ENCODE assay signal across 8 mouse cellular contexts in genomic region chr6:120483211-120483626, GRCm38 (mm10). TPM values are rescaled to one million over a fixed set of nuclear protein-coding genes. Genes with fewer than 3 reads are reported as not detected.
A peak's percentile ranks its signal among the peaks of the same experiment; 100 is the strongest.
DNase-seq lines count a peak whose midpoint lies in the region; ATAC-seq and TF ChIP-seq lines count a peak whose summit lies in the region.

No protein-coding gene starts in this region.

- ATAC-seq in forebrain, embryonic 16.5 days = peak; percentile 55
- no peak for ATAC-seq in forebrain, embryonic 14.5 days
- ATAC-seq in heart, embryonic 15.5 days (replicated peaks; ENCODE audit: insufficient number of reproducible peaks, insufficient read depth, low FRiP score, low read depth) = 0 out of 2 replicates have a peak, but pooled peaks have one; percentile 37
- peak; percentile 28 for ATAC-seq in megakaryocyte, adult 5-6 weeks (ENCODE audit: poor library complexity, severe bottlenecking)

- H3K4me3 ChIP-seq in forebrain, embryonic 16.5 days (replicated peaks; ENCODE audit: low read length) = no peak overlapping the region
- H3K4me3 ChIP-seq in forebrain, embryonic 14.5 days (ENCODE audit: low read depth, low read length) = no peak overlapping the region
- peak overlapping the region; percentile 25 for H3K4me3 ChIP-seq in heart, embryonic 15.5 days
- no peak overlapping the region for H3K4me3 ChIP-seq in thymus, adult 2 months (ENCODE audit: control insufficient read depth, insufficient read depth, low read length)

- no peak overlapping the region for H3K4me2 ChIP-seq in forebrain, embryonic 16.5 days (ENCODE audit: low read length)
- no peak overlapping the region for H3K4me2 ChIP-seq in forebrain, embryonic 14.5 days (ENCODE audit: low read length)
- H3K4me2 ChIP-seq in heart, embryonic 15.5 days = peak overlapping the region; percentile 53

- TF ChIP-seq CTCF in thymus, adult 2 months (IDR thresholded peaks at IDR 0.05; ENCODE audit: borderline replicate concordance, control insufficient read depth, extremely low read depth, insufficient read depth, low read length, poor library complexity) = no peak; the same call in 1 of the 2 replicates

- no peaks in the 10 kb centered on the region for H3K4me1 ChIP-seq in forebrain, embryonic 16.5 days (replicated peaks; ENCODE audit: control insufficient read depth, insufficient read depth, low read length)
- no peaks in the 10 kb centered on the region for H3K4me1 ChIP-seq in forebrain, embryonic 14.5 days (ENCODE audit: control insufficient read depth, insufficient read depth, low read length)
- peaks cover 22% of the 10 kb centered on the region for H3K4me1 ChIP-seq in heart, embryonic 15.5 days (replicated peaks)
- peaks cover 35% of the 10 kb centered on the region for H3K4me1 ChIP-seq in thymus, adult 2 months (replicated peaks; ENCODE audit: control insufficient read depth, insufficient read depth, low read length)

- no peak for DNase-seq in forebrain, embryonic 14.5 days (ENCODE audit: low spot score)
- DNase-seq in B cell, adult 2 months = peak; percentile 78 to 82
- DNase-seq in adrenal gland, postnatal 14 days = peak; percentile 71
- DNase-seq in left cerebral cortex, adult 11 months (ENCODE audit: low spot score) = peak; percentile 74
- peak; percentile 74 for DNase-seq in thymus, adult 2 months

- H3K27me3 ChIP-seq in forebrain, embryonic 16.5 days (replicated peaks; ENCODE audit: control insufficient read depth, insufficient read depth, low read length) = no peaks in the 10 kb centered on the region
- H3K27me3 ChIP-seq in forebrain, embryonic 14.5 days (replicated peaks; ENCODE audit: control insufficient read depth, insufficient read depth, low read length) = no peaks in the 10 kb centered on the region
- 0 out of 2 replicates have a peak, but pooled peaks cover 3% of the 10 kb centered on the region for H3K27me3 ChIP-seq in heart, embryonic 15.5 days
- H3K27me3 ChIP-seq in thymus, adult 2 months (ENCODE audit: control insufficient read depth, insufficient read depth, low read length) = no peaks in the 10 kb centered on the region

- 41% methylated on average over 8 of the region's 8 CpGs for WGBS in forebrain, embryonic 16.5 days
- 43% methylated on average over 8 of the region's 8 CpGs for WGBS in forebrain, embryonic 14.5 days
- WGBS in heart, embryonic 15.5 days = 17% methylated on average over 8 of the region's 8 CpGs
- 55% methylated on average over 8 of the region's 8 CpGs for WGBS in thymus, adult 2 months

- no peak overlapping the region for H3K9ac ChIP-seq in forebrain, embryonic 16.5 days (replicated peaks; ENCODE audit: low read depth, low read length)
- no peak overlapping the region for H3K9ac ChIP-seq in forebrain, embryonic 14.5 days (ENCODE audit: low read length)
- H3K9ac ChIP-seq in heart, embryonic 15.5 days = peak overlapping the region; percentile 29; the same call in 1 of the 2 replicates

- no peaks in the 10 kb centered on the region for H3K36me3 ChIP-seq in forebrain, embryonic 16.5 days (ENCODE audit: control insufficient read depth, insufficient read depth)
- 0 out of 2 replicates have a peak, but pooled peaks cover 5% of the 10 kb centered on the region for H3K36me3 ChIP-seq in forebrain, embryonic 14.5 days (ENCODE audit: control insufficient read depth, insufficient read depth, low read length)
- no peaks in the 10 kb centered on the region for H3K36me3 ChIP-seq in heart, embryonic 15.5 days
- peaks cover 49% of the 10 kb centered on the region for H3K36me3 ChIP-seq in thymus, adult 2 months (ENCODE audit: control insufficient read depth, insufficient read depth, low read length)

- H3K9me3 ChIP-seq in forebrain, embryonic 16.5 days (ENCODE audit: control insufficient read depth, low read length) = no peaks in the 10 kb centered on the region
- H3K9me3 ChIP-seq in forebrain, embryonic 14.5 days (replicated peaks; ENCODE audit: control insufficient read depth, low read length) = no peaks in the 10 kb centered on the region
- no peaks in the 10 kb centered on the region for H3K9me3 ChIP-seq in heart, embryonic 15.5 days (replicated peaks)

- TF ChIP-seq POLR2A in thymus, adult 2 months (IDR thresholded peaks at IDR 0.05; ENCODE audit: control insufficient read depth, extremely low read depth, insufficient read depth, low read length, poor library complexity) = no peak

- no peak overlapping the region for H3K27ac ChIP-seq in forebrain, embryonic 16.5 days (ENCODE audit: low read length)
- no peak overlapping the region for H3K27ac ChIP-seq in forebrain, embryonic 14.5 days (ENCODE audit: low read depth, low read length)
- H3K27ac ChIP-seq in heart, embryonic 15.5 days = peak overlapping the region; percentile 59
- H3K27ac ChIP-seq in thymus, adult 2 months (ENCODE audit: control insufficient read depth, insufficient read depth, low read length) = peak overlapping the region; percentile 11; the same call in 1 of the 2 replicates

RNA-seq across cellular contexts. Expression of gene Tmem121b, which starts 10.4 kb away (rescaled TPM):
- 3.3 and 3.5 TPM in 2 replicates for polyA plus RNA-seq in forebrain, embryonic 16.5 days (2015; fragmentation: Nextera tagmentation; extraction: Ambion mirVana)
- polyA plus RNA-seq in forebrain, embryonic 14.5 days (2014; fragmentation: Nextera tagmentation; extraction: Ambion mirVana) = 3.0 and 3.5 TPM in 2 replicates
- 0.15 and 0.23 TPM in 2 replicates for total RNA-seq in adrenal gland, postnatal 14 days (2021)
- 0.15 TPM in 1 of 2 replicates, not detected in the other for polyA plus RNA-seq in heart, embryonic 15.5 days (2015; fragmentation: Nextera tagmentation; extraction: Ambion mirVana)
- total RNA-seq in megakaryocyte, adult 5-6 weeks (2015) = 0.05 TPM in 1 of 2 replicates, not detected in the other
- not detected in 2 replicates for total RNA-seq in megakaryocyte, adult 5-6 weeks (2017)
- polyA plus RNA-seq in thymus, adult 2 months (2012; rRNA removed) = 1.2 and 1.4 TPM in 2 replicates

RNA-seq across cellular contexts. Expression of gene Il17ra, which starts 20.2 kb away (rescaled TPM):
- 4.6 and 5.3 TPM in 2 replicates for polyA plus RNA-seq in forebrain, embryonic 16.5 days (2015; fragmentation: Nextera tagmentation; extraction: Ambion mirVana)
- 1.1 and 3.5 TPM in 2 replicates for polyA plus RNA-seq in forebrain, embryonic 14.5 days (2014; fragmentation: Nextera tagmentation; extraction: Ambion mirVana)
- total RNA-seq in adrenal gland, postnatal 14 days (2021) = 9.1 and 15.0 TPM in 2 replicates
- 3.4 and 8.1 TPM in 2 replicates for polyA plus RNA-seq in heart, embryonic 15.5 days (2015; fragmentation: Nextera tagmentation; extraction: Ambion mirVana)
- total RNA-seq in megakaryocyte, adult 5-6 weeks (2015) = 93.8 and 108 TPM in 2 replicates
- 76.6 and 79.8 TPM in 2 replicates for total RNA-seq in megakaryocyte, adult 5-6 weeks (2017)
- 198 and 199 TPM in 2 replicates for polyA plus RNA-seq in thymus, adult 2 months (2012; rRNA removed)

RNA-seq across cellular contexts. Expression of gene Hdhd5, which starts 47.9 kb away (rescaled TPM):
- polyA plus RNA-seq in forebrain, embryonic 16.5 days (2015; fragmentation: Nextera tagmentation; extraction: Ambion mirVana) = 15.3 and 16.4 TPM in 2 replicates
- polyA plus RNA-seq in forebrain, embryonic 14.5 days (2014; fragmentation: Nextera tagmentation; extraction: Ambion mirVana) = 9.0 and 10.4 TPM in 2 replicates
- 25.6 and 29.9 TPM in 2 replicates for total RNA-seq in adrenal gland, postnatal 14 days (2021)
- 12.4 and 15.6 TPM in 2 replicates for polyA plus RNA-seq in heart, embryonic 15.5 days (2015; fragmentation: Nextera tagmentation; extraction: Ambion mirVana)
- 4.4 and 6.6 TPM in 2 replicates for total RNA-seq in megakaryocyte, adult 5-6 weeks (2015)
- total RNA-seq in megakaryocyte, adult 5-6 weeks (2017) = 9.4 and 11.0 TPM in 2 replicates
- 62.4 and 74.5 TPM in 2 replicates for polyA plus RNA-seq in thymus, adult 2 months (2012; rRNA removed)

Comparison
In these comparisons a context has a peak if more than half of its experiments do, and no peak if none do; other contexts are left out.
1. H3K27ac ChIP-seq: peak in heart, embryonic 15.5 days (single experiment) and thymus, adult 2 months (single experiment); none in forebrain, embryonic 16.5 days (single experiment) and forebrain, embryonic 14.5 days (single experiment).
2. RNA of gene Il17ra, which starts 20.2 kb away (polyA plus RNA-seq): 198 to 199 TPM in thymus, adult 2 months; 4.6 to 5.3 TPM in forebrain, embryonic 16.5 days, 3.4 to 8.1 TPM in heart, embryonic 15.5 days and 1.1 to 3.5 TPM in forebrain, embryonic 14.5 days; every median in the first group is over 10 times any median in the second.